Mouse (Mus musculus): ENCODE results near the gene Nploc4.

GRCm38 (mm10) chr11:120444106-120444505 lies 6.6 kb upstream of the Nploc4 start:
- TF ChIP-seq FOSL1 (IDR thresholded peaks at IDR 0.05; ENCODE audit: insufficient read depth, low read length, poor library complexity, severe bottlenecking) (no peak), CTCF (IDR thresholded peaks at IDR 0.05; ENCODE audit: control insufficient read depth, insufficient read depth, insufficient read length) (no peak), MYOG (IDR thresholded peaks at IDR 0.05; ENCODE audit: control insufficient read depth, extremely low read depth, insufficient read length) (no peak), USF1 (IDR thresholded peaks at IDR 0.05; ENCODE audit: low read depth) (no peak), MYOD1 (IDR thresholded peaks at IDR 0.05; ENCODE audit: control insufficient read depth, insufficient read length, low read depth) (no peak), MAX (IDR thresholded peaks at IDR 0.05) (no peak), CEBPB (IDR thresholded peaks at IDR 0.05; ENCODE audit: low read depth) (no peak)

Measured in C2C12 (cell line).